Mouse (Mus musculus): ENCODE measurements around the gene Lyrm7.

GRCm38 (mm10) chr11:54884937-54885336 lies 24.2 kb upstream of the Lyrm7 start:
- TF ChIP-seq CTCF (conservative IDR thresholded peaks at IDR 0.05 in 1 of 2, IDR thresholded peaks at IDR 0.05 in 1 of 2; ENCODE audit: low read depth in 2 of 2, low read length in 2 of 2) = no peak
- TF ChIP-seq POLR2A (IDR thresholded peaks at IDR 0.05; ENCODE audit: low read depth, low read length) = no peak
- TF ChIP-seq EP300 (IDR thresholded peaks at IDR 0.05; ENCODE audit: low read length) = no peak
- no peak for TF ChIP-seq ETS1 (conservative IDR thresholded peaks at IDR 0.05; ENCODE audit: low read depth, low read length)
